In the genomic region with DNA sequence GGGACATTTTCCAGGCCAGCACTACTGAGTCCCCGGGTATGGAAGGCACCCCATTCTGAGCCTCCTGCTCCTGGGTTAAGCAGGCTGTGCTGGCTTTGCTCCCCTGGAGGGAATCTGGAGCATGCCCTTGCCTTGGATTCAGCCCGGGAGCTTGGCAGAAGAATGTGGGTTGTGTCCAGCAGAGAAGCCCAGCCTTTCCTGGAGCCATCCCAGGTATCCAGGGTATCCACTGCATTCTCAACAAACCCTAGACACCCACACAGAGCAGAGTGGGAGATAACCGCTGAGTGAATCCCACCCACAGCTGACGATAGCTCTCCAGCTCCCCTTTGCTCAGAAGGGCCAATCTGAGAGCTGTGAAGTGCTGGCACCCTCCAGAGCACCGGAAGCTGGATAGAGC, we compare ENCODE assay signal across 9 mouse cellular contexts. TPM values are rescaled to one million over a fixed set of nuclear protein-coding genes. Genes with fewer than 3 reads are reported as not detected.
DNase-seq lines count a peak whose midpoint lies in the region; ATAC-seq and TF ChIP-seq lines count a peak whose summit lies in the region.
"Had no signal": no experiment of that assay in that cellular context is flagged by ENCODE, and none has a peak within 500 bp of the region (broad histone marks: within the 10 kb centered on the region; RNA-seq: fewer than 3 reads in every experiment).

No protein-coding gene starts in this region.

- H3K4me1 ChIP-seq in cerebellum, adult 2 months (ENCODE audit: control insufficient read depth, insufficient read depth, low read length): peaks cover 27% of the 10 kb centered on the region
- peaks cover 43% of the 10 kb centered on the region for H3K4me1 ChIP-seq in heart, embryonic 12.5 days (replicated peaks)
- peaks cover 5% of the 10 kb centered on the region; the same call in 1 of the 2 replicates for H3K4me1 ChIP-seq in lung, embryonic 16.5 days (replicated peaks; ENCODE audit: control insufficient read depth, insufficient read depth, low read length)
- H3K4me1 ChIP-seq in forebrain, embryonic 15.5 days: no peaks in the 10 kb centered on the region
- H3K4me1 ChIP-seq: liver, embryonic 13.5 days had no signal

- no peak for TF ChIP-seq CTCF in layer of hippocampus, adult 2 months (conservative IDR thresholded peaks at IDR 0.05)
- no peak for TF ChIP-seq CTCF in cerebellum, adult 2 months (IDR thresholded peaks at IDR 0.05; ENCODE audit: borderline replicate concordance, insufficient read depth, low read depth, low read length)

- no peak overlapping the region for H3K27ac ChIP-seq in layer of hippocampus, adult 2 months
- H3K27ac ChIP-seq in cerebellum, adult 2 months (ENCODE audit: insufficient read depth, low read length): no peak overlapping the region
- H3K27ac ChIP-seq in heart, embryonic 12.5 days (ENCODE audit: poor library complexity, severe bottlenecking): peak overlapping the region; percentile 51
- no peak overlapping the region; the same call in 1 of the 2 replicates for H3K27ac ChIP-seq in lung, embryonic 16.5 days (ENCODE audit: low read length)
- no peak overlapping the region for H3K27ac ChIP-seq in forebrain, embryonic 15.5 days (replicated peaks)
- H3K27ac ChIP-seq: liver, embryonic 13.5 days had no signal

- no peaks in the 10 kb centered on the region for H3K27me3 ChIP-seq in cerebellum, adult 2 months (ENCODE audit: control insufficient read depth, insufficient read depth, low read length)
- no peaks in the 10 kb centered on the region for H3K27me3 ChIP-seq in heart, embryonic 12.5 days (replicated peaks)
- no peaks in the 10 kb centered on the region for H3K27me3 ChIP-seq in lung, embryonic 16.5 days (ENCODE audit: control insufficient read depth, insufficient read depth, low read depth, low read length)
- no peaks in the 10 kb centered on the region for H3K27me3 ChIP-seq in forebrain, embryonic 15.5 days

- ATAC-seq in heart, embryonic 12.5 days (ENCODE audit: insufficient number of reproducible peaks, low FRiP score): peak; percentile 30; the same call in 1 of the 2 replicates
- peak; percentile 59 for ATAC-seq in lung, embryonic 16.5 days (ENCODE audit: low read depth)
- ATAC-seq in forebrain, embryonic 15.5 days (replicated peaks): no peak

- no peak for TF ChIP-seq POLR2A in cerebellum, adult 2 months (IDR thresholded peaks at IDR 0.05; ENCODE audit: borderline replicate concordance, insufficient read depth, low read length)

- no peak overlapping the region for H3K4me2 ChIP-seq in heart, embryonic 12.5 days
- no peak overlapping the region for H3K4me2 ChIP-seq in lung, embryonic 16.5 days (ENCODE audit: low read depth, low read length)
- H3K4me2 ChIP-seq in forebrain, embryonic 15.5 days (replicated peaks): no peak overlapping the region
- H3K4me2 ChIP-seq: liver, embryonic 13.5 days had no signal

- WGBS in cerebellum, adult 2 months: 16% methylated on average over 5 of the region's 5 CpGs
- 31% methylated on average over 5 of the region's 5 CpGs for WGBS in heart, embryonic 12.5 days
- 48% methylated on average over 5 of the region's 5 CpGs for WGBS in lung, embryonic 16.5 days
- 72% methylated on average over 5 of the region's 5 CpGs for WGBS in forebrain, embryonic 15.5 days

- H3K9me3 ChIP-seq in heart, embryonic 12.5 days (replicated peaks): no peaks in the 10 kb centered on the region
- no peaks in the 10 kb centered on the region for H3K9me3 ChIP-seq in lung, embryonic 16.5 days (ENCODE audit: control insufficient read depth, low read length)
- no peaks in the 10 kb centered on the region for H3K9me3 ChIP-seq in forebrain, embryonic 15.5 days
- H3K9me3 ChIP-seq: liver, embryonic 13.5 days had no signal

- DNase-seq in layer of hippocampus, adult 2 months (ENCODE audit: low spot score in 2 of 2): peak; percentile 25 to 47
- no peak for DNase-seq in layer of hippocampus, adult 18-20 months (ENCODE audit: low spot score in 2 of 2)
- peak; percentile 48 to 62 for DNase-seq in cerebellum, adult 2 months
- no peak for DNase-seq in embryo, embryonic 10 days (ENCODE audit: low spot score)
- no peak for DNase-seq in spleen, adult 18-20 months
- DNase-seq: liver, embryonic 13.5 days had no signal

- no peaks in the 10 kb centered on the region for H3K36me3 ChIP-seq in heart, embryonic 12.5 days
- H3K36me3 ChIP-seq in lung, embryonic 16.5 days (ENCODE audit: control insufficient read depth, insufficient read depth, low read length): no peaks in the 10 kb centered on the region
- no peaks in the 10 kb centered on the region for H3K36me3 ChIP-seq in forebrain, embryonic 15.5 days
- H3K36me3 ChIP-seq: liver, embryonic 13.5 days had no signal

- H3K4me3 ChIP-seq in layer of hippocampus, adult 2 months: no peak overlapping the region
- H3K4me3 ChIP-seq in cerebellum, adult 2 months (replicated peaks; ENCODE audit: insufficient read depth, low read depth, low read length): no peak overlapping the region
- no peak overlapping the region for H3K4me3 ChIP-seq in heart, embryonic 12.5 days
- H3K4me3 ChIP-seq in lung, embryonic 16.5 days (ENCODE audit: low read length): no peak overlapping the region
- H3K4me3 ChIP-seq in forebrain, embryonic 15.5 days: no peak overlapping the region
- H3K4me3 ChIP-seq: liver, embryonic 13.5 days had no signal

- 0 out of 2 replicates have a peak overlapping the region, but pooled peaks have one; percentile 13 for H3K9ac ChIP-seq in heart, embryonic 12.5 days
- H3K9ac ChIP-seq in lung, embryonic 16.5 days (ENCODE audit: low read length): no peak overlapping the region
- no peak overlapping the region for H3K9ac ChIP-seq in forebrain, embryonic 15.5 days (replicated peaks)
- H3K9ac ChIP-seq: liver, embryonic 13.5 days had no signal

RNA-seq across cellular contexts. Expression of a gene that starts 21.5 kb away (rescaled TPM):
- total RNA-seq in layer of hippocampus, adult 2 months (2021): 10 to 100 TPM; 61.5 to 70.8 TPM
- 10 to 100 TPM; 72.9 to 74.4 TPM for total RNA-seq in layer of hippocampus, adult 18-20 months (2021)
- polyA plus RNA-seq in cerebellum, adult 2 months (2012; rRNA removed): 150 and 156 TPM in 2 replicates
- 103 and 105 TPM in 2 replicates for polyA plus RNA-seq in heart, embryonic 12.5 days (2016; fragmentation: Nextera tagmentation; extraction: Ambion mirVana)
- 97.7 and 107 TPM in 2 replicates for polyA plus RNA-seq in lung, embryonic 16.5 days (2015; fragmentation: Nextera tagmentation; extraction: Ambion mirVana)
- 100 and 106 TPM in 2 replicates for polyA plus RNA-seq in forebrain, embryonic 15.5 days (2015; fragmentation: Nextera tagmentation; extraction: Ambion mirVana)

RNA-seq across cellular contexts. Expression of a gene that starts 29.3 kb away (rescaled TPM):
- 1 to 10 TPM; 8.0 to 8.7 TPM for total RNA-seq in layer of hippocampus, adult 2 months (2021)
- total RNA-seq in layer of hippocampus, adult 18-20 months (2021): 1 to 10 TPM; 8.4 to 8.6 TPM
- polyA plus RNA-seq in cerebellum, adult 2 months (2012; rRNA removed): 11.5 and 13.4 TPM in 2 replicates
- 16.6 and 18.1 TPM in 2 replicates for polyA plus RNA-seq in heart, embryonic 12.5 days (2016; fragmentation: Nextera tagmentation; extraction: Ambion mirVana)
- polyA plus RNA-seq in lung, embryonic 16.5 days (2015; fragmentation: Nextera tagmentation; extraction: Ambion mirVana): 22.8 and 23.4 TPM in 2 replicates
- 53.1 and 54.0 TPM in 2 replicates for polyA plus RNA-seq in forebrain, embryonic 15.5 days (2015; fragmentation: Nextera tagmentation; extraction: Ambion mirVana)

Comparison
In these comparisons a context has a peak if more than half of its experiments do, and no peak if none do; other contexts are left out.
1. DNase-seq: peak in layer of hippocampus, adult 2 months (2 of 2) and cerebellum, adult 2 months (2 of 2); none in layer of hippocampus, adult 18-20 months (0 of 2), embryo, embryonic 10 days (single experiment) and spleen, adult 18-20 months (0 of 2).